Mouse (Mus musculus) CH12.LX (cell line): ENCODE results near the gene Bicc1. TPM values are rescaled to one million over a fixed set of nuclear protein-coding genes. Genes with fewer than 3 reads are reported as not detected.

ENCODE experiments used
- DNase-seq: peaks from one replicate; pipeline ENCODE4 v3.0.0-alpha.2; 2013; ENCODE audit errors: extremely low read depth
- H3K27ac ChIP-seq: 2 replicates; pipeline ENCODE4 v1.5.1; 2012; ENCODE audit warnings: low read depth, mild to moderate bottlenecking, control low read depth, moderate library complexity; ENCODE audit not compliant: insufficient read depth
- H3K27me3 ChIP-seq: replicated peaks from 2 replicates; pipeline ENCODE3; 2012; ENCODE audit warnings: inconsistent platforms
- H3K36me3 ChIP-seq, 2 experiments: replicated peaks in 1 of 2; 2 replicates each; pipeline versions ENCODE3 to v1.6.1; 2012; ENCODE audit warnings: inconsistent platforms in 1 of 2, low read length in 1 of 2, mild to moderate bottlenecking in 1 of 2, mixed read lengths in 1 of 2, moderate library complexity in 1 of 2; ENCODE audit not compliant: control insufficient read depth in 1 of 2, insufficient read depth in 1 of 2
- H3K4me1 ChIP-seq, 2 experiments: 2 replicates each; pipeline ENCODE4 v1.6.1; 2012; ENCODE audit warnings: inconsistent platforms in 1 of 2, moderate library complexity in 1 of 2; ENCODE audit not compliant: insufficient read depth in 2 of 2, control insufficient read depth in 1 of 2
- H3K4me2 ChIP-seq: 2 replicates; pipeline ENCODE4 v1.6.1; 2012; ENCODE audit warnings: low read depth, mild to moderate bottlenecking, control low read depth; ENCODE audit not compliant: poor library complexity, insufficient read depth, severe bottlenecking
- H3K4me3 ChIP-seq, 3 experiments: fragments of 150-350 bp in 1 of 3; sonication (generic) in 1 of 3; replicated peaks in 1 of 3; 2 replicates each; pipeline versions ENCODE3 to v1.5.1; 2011 to 2012; ENCODE audit warnings: low read depth in 2 of 3, low read length in 2 of 3, mild to moderate bottlenecking in 2 of 3, moderate library complexity in 2 of 3, control low read depth in 1 of 3, improper control_type of control experiment in 1 of 3, inconsistent platforms in 1 of 3, mixed read lengths in 1 of 3; ENCODE audit not compliant: poor library complexity in 1 of 3
- H3K79me2 ChIP-seq: replicated peaks from 2 replicates; pipeline ENCODE4 v1.6.1; 2012; ENCODE audit warnings: mild to moderate bottlenecking, moderate library complexity; ENCODE audit not compliant: control insufficient read depth, poor library complexity, insufficient read depth, severe bottlenecking; ENCODE audit errors: extremely low read depth
- H3K9ac ChIP-seq: 2 replicates; pipeline ENCODE4 v1.6.1; 2012; ENCODE audit warnings: low read depth, mild to moderate bottlenecking, control low read depth, moderate library complexity; ENCODE audit not compliant: insufficient read depth
- H3K9me3 ChIP-seq: replicated peaks from 2 replicates; pipeline ENCODE3; 2012; ENCODE audit warnings: low read length, inconsistent platforms, mixed read lengths
- BHLHE40 ChIP-seq: IDR thresholded peaks from 2 replicates; pipeline ENCODE4 v1.6.1; 2011; ENCODE audit warnings: mild to moderate bottlenecking, low read depth, low read length, improper control_type of control experiment
- CTCF ChIP-seq, 2 experiments: IDR thresholded peaks in 1 of 2; conservative IDR thresholded peaks in 1 of 2; 2 replicates each; pipeline ENCODE4 v1.5.1; 2011 to 2012; ENCODE audit warnings: low read depth in 2 of 2, low read length in 2 of 2, improper control_type of control experiment in 1 of 2, inconsistent platforms in 1 of 2, mild to moderate bottlenecking in 1 of 2, moderate library complexity in 1 of 2
- E2F4 ChIP-seq: IDR thresholded peaks from 2 replicates; pipeline ENCODE4 v1.6.1; 2011; ENCODE audit warnings: low read depth, low read length, improper control_type of control experiment; ENCODE audit not compliant: insufficient replicate concordance
- ELF1 ChIP-seq: IDR thresholded peaks from 2 replicates; pipeline ENCODE4 v1.6.1; 2014; ENCODE audit warnings: low read depth, mild to moderate bottlenecking, inconsistent platforms, low read length, improper control_type of control experiment
- EP300 ChIP-seq: IDR thresholded peaks from 2 replicates; pipeline ENCODE4 v1.6.1; 2011; ENCODE audit warnings: low read length, improper control_type of control experiment
- ETS1 ChIP-seq: conservative IDR thresholded peaks from 2 replicates; pipeline ENCODE4 v1.6.1; 2012; ENCODE audit warnings: low read depth, mild to moderate bottlenecking, inconsistent platforms, low read length, improper control_type of control experiment, moderate library complexity
- HCFC1 ChIP-seq: IDR thresholded peaks from 2 replicates; pipeline ENCODE4 v1.6.1; 2012; ENCODE audit warnings: low read depth, mild to moderate bottlenecking, inconsistent platforms, low read length, improper control_type of control experiment
- IRF4 ChIP-seq: IDR thresholded peaks from 2 replicates; pipeline ENCODE4 v1.6.1; 2014; ENCODE audit warnings: low read depth, mild to moderate bottlenecking, inconsistent platforms, low read length, improper control_type of control experiment
- JUN ChIP-seq: IDR thresholded peaks from 2 replicates; pipeline ENCODE4 v1.6.1; 2011; ENCODE audit warnings: low read depth, mild to moderate bottlenecking, low read length, improper control_type of control experiment, moderate library complexity; ENCODE audit not compliant: insufficient read depth
- JUND ChIP-seq: conservative IDR thresholded peaks from 2 replicates; pipeline ENCODE4 v1.6.1; 2011; ENCODE audit warnings: low read depth, low read length, improper control_type of control experiment
- KAT2A ChIP-seq: IDR thresholded peaks from 2 replicates; pipeline ENCODE4 v1.6.1; 2012; ENCODE audit warnings: low read length, improper control_type of control experiment, inconsistent platforms; ENCODE audit not compliant: insufficient replicate concordance
- MAX ChIP-seq: IDR thresholded peaks from 2 replicates; pipeline ENCODE4 v1.6.1; 2011; ENCODE audit warnings: low read length, improper control_type of control experiment
- MAZ ChIP-seq: IDR thresholded peaks from 2 replicates; pipeline ENCODE4 v1.6.1; 2012; ENCODE audit warnings: low read depth, mild to moderate bottlenecking, inconsistent platforms, low read length, improper control_type of control experiment, moderate library complexity
- MEF2A ChIP-seq: IDR thresholded peaks from 2 replicates; pipeline ENCODE4 v1.6.1; 2014; ENCODE audit warnings: low read depth, mild to moderate bottlenecking, inconsistent platforms, low read length, improper control_type of control experiment, borderline replicate concordance
- MXI1 ChIP-seq: IDR thresholded peaks from 2 replicates; pipeline ENCODE4 v1.6.1; 2011; ENCODE audit warnings: mild to moderate bottlenecking, low read depth, low read length, improper control_type of control experiment
- POLR2A ChIP-seq: IDR thresholded peaks from 2 replicates; pipeline ENCODE4 v1.6.1; 2011; ENCODE audit warnings: low read depth, mild to moderate bottlenecking, improper control_type of control experiment, low read length
- RAD21 ChIP-seq: IDR thresholded peaks from 2 replicates; pipeline ENCODE4 v1.6.1; 2011; ENCODE audit warnings: low read depth, mild to moderate bottlenecking, low read length, improper control_type of control experiment, moderate library complexity
- SIN3A ChIP-seq: IDR thresholded peaks from 2 replicates; pipeline ENCODE4 v1.6.1; 2012; ENCODE audit warnings: low read length, improper control_type of control experiment, inconsistent platforms
- TCF12 ChIP-seq: IDR thresholded peaks from 2 replicates; pipeline ENCODE4 v1.6.1; 2014; ENCODE audit warnings: low read depth, mild to moderate bottlenecking, inconsistent platforms, low read length, improper control_type of control experiment
- UBTF ChIP-seq: IDR thresholded peaks from 2 replicates; pipeline ENCODE4 v1.6.1; 2012; ENCODE audit warnings: low read depth, mild to moderate bottlenecking, inconsistent platforms, low read length, improper control_type of control experiment, moderate library complexity
- ZC3H11A ChIP-seq: IDR thresholded peaks from 2 replicates; pipeline ENCODE4 v1.6.1; 2012; ENCODE audit warnings: low read depth, mild to moderate bottlenecking, inconsistent platforms, low read length, improper control_type of control experiment
- ZKSCAN1 ChIP-seq: IDR thresholded peaks from 2 replicates; pipeline ENCODE4 v1.6.1; 2012; ENCODE audit warnings: low read depth, inconsistent platforms, low read length, improper control_type of control experiment, borderline replicate concordance
- dilution Hi-C: fragments of 300-500 bp; cut with MboI; formaldehyde crosslinking; loops from 2 replicates; pipeline ENCODE4 v1.14.3; 2020; ENCODE audit warnings: low sequenced_read_pairs; ENCODE audit not compliant: extremely low pct_unique_long_range_greater_than_20kb, extremely low pct_ligation_motif_present
- in situ Hi-C: fragments of 300-500 bp; cut with MboI; formaldehyde crosslinking; loops from 3 replicates; pipeline ENCODE4 v1.14.3; 2019; ENCODE audit warnings: low sequenced_read_pairs, low pct_ligation_motif_present, low pct_unique_long_range_greater_than_20kb, mixed read lengths
- polyA plus RNA-seq: library from polyadenylated mRNA; unstranded; fragments of >175 nt; gene quantifications from 2 replicates; pipeline ENCODE4 v1.2.1, GENCODE M21; 2012; ENCODE audit warnings: low read depth; ENCODE audit not compliant: insufficient read length
- total RNA-seq, 2 experiments: library from RNA; depleted of rRNA; stranded (reverse); fragments of 300-350 nt in 1 of 2; fragments of >200 nt in 1 of 2; gene quantifications; 2 replicates each; pipeline ENCODE4 v1.2.3; 2012 to 2014

Gene Bicc1
- total and polyA plus RNA-seq, 3 experiments = not detected

- dilution Hi-C loops (no loop called here), in situ Hi-C loops (no loop called here)
- Histone ChIP-seq H3K9me3 (peaks cover 2% of the 10 kb centered on the region), H3K4me2 (no peak overlapping the region), H3K36me3 (no peaks in the 10 kb centered on the region), H3K4me3 (no peak overlapping the region), H3K27ac (no peak overlapping the region), H3K27me3 (no peaks in the 10 kb centered on the region), H3K4me1 (no peaks in the 10 kb centered on the region), H3K79me2 (no peaks in the 10 kb centered on the region), H3K9ac (no peak overlapping the region)
- TF ChIP-seq ZKSCAN1 (no peak), MAZ (no peak), HCFC1 (no peak)
- no peak for DNase-seq
Observed at GRCm38 (mm10) chr10:71150486-71150885, 9.0 kb downstream of the Bicc1 start.

- TF ChIP-seq RAD21 (no peak), ETS1 (no peak), JUND (no peak), ELF1 (no peak), EP300 (no peak), BHLHE40 (no peak), UBTF (no peak), JUN (no peak), POLR2A (no peak)
- H3K4me2 ChIP-seq = no peak overlapping the region
- dilution Hi-C loops (no loop called here), in situ Hi-C loops (no loop called here)
- no peak overlapping the region for H3K9ac ChIP-seq
- peaks cover 2% of the 10 kb centered on the region for H3K9me3 ChIP-seq
- H3K4me3 ChIP-seq = no peak overlapping the region
- no peak for DNase-seq
- no peaks in the 10 kb centered on the region for H3K36me3 ChIP-seq
- H3K79me2 ChIP-seq = no peaks in the 10 kb centered on the region
- no peaks in the 10 kb centered on the region for H3K4me1 ChIP-seq
- H3K27me3 ChIP-seq = no peaks in the 10 kb centered on the region
- H3K27ac ChIP-seq = no peak overlapping the region
Observed at GRCm38 (mm10) chr10:71148951-71149603, 10.4 kb downstream of the Bicc1 start.

GRCm38 (mm10) chr10:71148226-71148625 lies 11.3 kb downstream of the Bicc1 start:
- H3K79me2 ChIP-seq = no peaks in the 10 kb centered on the region
- in situ Hi-C loops = no loop called here
- H3K27ac ChIP-seq = no peak overlapping the region
- H3K27me3 ChIP-seq = no peaks in the 10 kb centered on the region
- no peak overlapping the region for H3K4me3 ChIP-seq
- DNase-seq = no peak
- no peaks in the 10 kb centered on the region for H3K4me1 ChIP-seq
- no peak overlapping the region for H3K4me2 ChIP-seq
- H3K36me3 ChIP-seq = no peaks in the 10 kb centered on the region
- H3K9me3 ChIP-seq = no peaks in the 10 kb centered on the region
- no peak overlapping the region for H3K9ac ChIP-seq
- TF ChIP-seq E2F4 (no peak), MAZ (no peak), CTCF (conservative IDR thresholded peaks at IDR 0.05 in 1 of 2, IDR thresholded peaks at IDR 0.05 in 1 of 2; ENCODE audit: low read depth in 2 of 2, low read length in 2 of 2) (no peak), SIN3A (no peak), MXI1 (no peak), MAX (no peak), RAD21 (no peak), IRF4 (no peak), ZC3H11A (no peak), KAT2A (no peak), TCF12 (no peak), UBTF (no peak), MEF2A (no peak)
- dilution Hi-C loops = no loop called here
